Mouse (Mus musculus) lung, embryonic 16.5 days (tissue): ENCODE measurements around the gene Oxct2b. TPM values are rescaled to one million over a fixed set of nuclear protein-coding genes. Genes with fewer than 3 reads are reported as not detected.
"Not testable (repeated sequence)": the region's sequence is repeated elsewhere in the genome, so short reads cannot be mapped to it uniquely, and the experiment has no call there.

Experiments
- ATAC-seq: fragments of 200-750 bp; cut with Nextera tagmentation; 2 replicates; pipeline ENCODE4 v1.8.0; 2017; ENCODE audit warnings: low read depth, mild to moderate bottlenecking, moderate library complexity
- H3K27ac ChIP-seq: fragments of 300-500 bp; sonication (generic); 2 replicates; pipeline ENCODE4 v1.5.1; 2014; ENCODE audit warnings: mild to moderate bottlenecking, control low read depth, low read length
- H3K27me3 ChIP-seq: fragments of 300-500 bp; sonication (generic); 2 replicates; pipeline ENCODE4 v1.6.1; 2014; ENCODE audit warnings: low read depth, low read length, mixed read lengths; ENCODE audit not compliant: control insufficient read depth, insufficient read depth
- H3K36me3 ChIP-seq: fragments of 300-500 bp; sonication (generic); 2 replicates; pipeline ENCODE4 v1.6.1; 2014; ENCODE audit warnings: low read length; ENCODE audit not compliant: control insufficient read depth, insufficient read depth
- H3K4me1 ChIP-seq: fragments of 300-500 bp; sonication (generic); replicated peaks from 2 replicates; pipeline ENCODE4 v1.6.1; 2014; ENCODE audit warnings: low read length, mixed read lengths; ENCODE audit not compliant: control insufficient read depth, insufficient read depth
- H3K4me2 ChIP-seq: fragments of 300-500 bp; sonication (generic); 2 replicates; pipeline ENCODE4 v1.6.1; 2014; ENCODE audit warnings: low read depth, low read length, control low read depth
- H3K4me3 ChIP-seq: fragments of 300-500 bp; sonication (generic); 2 replicates; pipeline ENCODE4 v1.5.1; 2014; ENCODE audit warnings: mild to moderate bottlenecking, low read length, control low read depth
- H3K9ac ChIP-seq: fragments of 300-500 bp; sonication (generic); 2 replicates; pipeline ENCODE4 v1.6.1; 2014; ENCODE audit warnings: low read length, control low read depth
- H3K9me3 ChIP-seq: fragments of 300-500 bp; sonication (generic); 2 replicates; pipeline ENCODE4 v1.6.1; 2016; ENCODE audit warnings: low read length; ENCODE audit not compliant: control insufficient read depth
- WGBS: fragments of 180-500 bp; shearing (Covaris S2); extraction: QIAGEN DNeasy Blood & Tissue Kit; methylation state at CpG from one replicate; pipeline ENCODE4 v1.1.7; 2014; 5-methylcytosine and 5-hydroxymethylcytosine counted together
- polyA plus RNA-seq: library from polyadenylated mRNA; unstranded; fragments of >200 nt; fragmentation: Nextera tagmentation; extraction: Ambion mirVana; gene quantifications from 2 replicates; pipeline ENCODE4 v1.2.1, GENCODE M21; 2015

Oxct2b gene
- polyA plus RNA-seq, 1 experiment from 2014 or later, result not detected

- no peak overlapping the region for H3K27ac ChIP-seq
- peaks cover 11% of the 10 kb centered on the region for H3K27me3 ChIP-seq
- H3K4me2 ChIP-seq, result no peak overlapping the region
- WGBS, result 84% methylated on average over 4 of the region's 4 CpGs
- H3K9ac ChIP-seq, result no peak overlapping the region
- H3K4me1 ChIP-seq, result no peaks in the 10 kb centered on the region
- no peak overlapping the region for H3K4me3 ChIP-seq
- H3K36me3 ChIP-seq, result no peaks in the 10 kb centered on the region
- no peak for ATAC-seq
- no peaks in the 10 kb centered on the region for H3K9me3 ChIP-seq
Observed at GRCm38 (mm10) chr4:123110751-123111150, 5.3 kb upstream of the Oxct2b start.

DNA sequence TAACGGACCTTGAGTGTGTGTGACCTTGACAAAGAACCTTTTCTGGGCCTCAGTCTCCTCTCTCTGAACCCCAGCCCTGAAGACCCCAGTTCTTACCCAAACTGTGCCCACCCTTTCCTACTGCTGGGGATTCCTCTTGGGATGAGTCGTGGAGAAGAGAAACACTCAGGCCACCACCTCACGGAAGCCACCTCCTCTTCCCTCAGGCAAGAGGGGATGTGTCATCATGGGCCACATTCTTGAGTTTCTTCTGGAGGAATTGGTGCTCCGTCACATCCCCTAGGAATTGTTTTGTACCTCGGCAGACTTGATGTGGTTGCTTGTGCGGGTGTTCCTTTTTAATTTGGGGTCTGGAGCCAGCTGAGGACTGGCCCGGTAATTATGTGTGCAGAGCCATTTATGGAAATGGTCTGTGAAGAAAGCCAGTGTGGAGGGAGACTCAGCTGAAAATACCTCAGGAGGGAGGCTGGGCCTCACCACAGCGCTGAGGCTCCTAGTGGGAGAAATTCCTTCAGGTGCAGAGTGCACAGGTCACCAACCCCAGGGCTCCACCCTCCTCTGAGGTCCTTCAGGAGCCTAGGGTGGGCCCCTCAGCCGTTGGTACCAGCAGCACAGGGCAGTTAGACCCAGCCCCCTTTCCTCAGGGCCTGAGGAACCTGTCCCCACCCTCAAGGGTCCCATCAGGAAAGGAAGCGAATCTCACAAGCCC is 4.6 kb upstream of the Oxct2b start:
- H3K4me3 ChIP-seq, H3K27ac ChIP-seq, H3K9ac ChIP-seq, H3K4me1 ChIP-seq, ATAC-seq, H3K4me2 ChIP-seq, H3K9me3 ChIP-seq, H3K27me3 ChIP-seq, H3K36me3 ChIP-seq: not testable (repeated sequence)
- 66% methylated on average over 10 of the region's 10 CpGs for WGBS

DNA sequence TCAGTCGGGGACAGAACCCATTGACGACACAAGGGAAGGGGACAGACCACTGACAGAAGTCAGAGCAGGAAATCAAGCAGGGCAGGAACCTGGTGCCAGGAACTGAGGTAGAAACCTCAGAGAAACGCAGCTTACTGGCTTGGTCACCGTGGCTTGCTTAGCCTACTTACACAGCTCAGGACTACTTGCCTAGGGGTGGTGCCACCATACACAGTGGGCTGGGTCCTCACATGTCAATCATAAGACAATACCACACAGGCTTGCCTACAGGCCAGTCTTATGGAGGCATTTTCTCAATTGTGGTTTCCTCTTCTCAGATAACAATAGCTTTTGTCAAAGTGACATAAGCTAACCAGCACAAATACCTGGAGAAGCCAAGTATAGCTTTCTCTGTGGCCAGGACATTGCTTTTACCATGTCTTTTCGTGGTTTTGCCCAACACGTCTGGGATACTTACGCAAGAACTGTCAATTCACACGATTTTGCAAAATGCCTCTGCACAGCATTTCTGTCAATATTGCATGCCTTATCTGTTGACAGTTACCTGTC is 3.8 kb upstream of the Oxct2b start:
- Histone ChIP-seq H3K4me3 (no peak overlapping the region), H3K9ac (no peak overlapping the region), H3K27ac (no peak overlapping the region), H3K4me1 (no peaks in the 10 kb centered on the region), H3K27me3 (peaks cover 11% of the 10 kb centered on the region), H3K9me3 (no peaks in the 10 kb centered on the region), H3K36me3 (no peaks in the 10 kb centered on the region), H3K4me2 (no peak overlapping the region)
- no peak for ATAC-seq
- WGBS, result 67% methylated on average over 8 of the region's 8 CpGs

DNA sequence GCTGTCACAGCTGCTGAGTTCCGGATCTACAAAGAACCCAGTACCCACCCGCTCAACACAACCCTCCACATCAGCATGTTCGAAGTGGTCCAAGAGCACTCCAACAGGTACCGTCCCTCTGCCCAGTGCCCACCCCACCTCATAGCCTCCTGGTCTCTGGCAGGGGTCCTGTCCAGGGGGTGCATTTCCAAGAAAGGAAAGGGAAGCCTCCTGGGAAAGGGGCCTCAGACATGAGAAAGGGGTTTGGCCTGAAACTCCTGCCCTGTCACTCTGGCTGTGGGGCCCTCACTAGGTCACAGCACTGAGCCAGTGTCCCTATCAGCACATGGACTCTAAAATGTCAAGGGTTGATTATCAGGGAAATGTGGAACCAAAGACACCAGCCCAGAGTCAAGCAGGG is 1.4 kb upstream of the Oxct2b start:
- not testable (repeated sequence) for H3K4me1 ChIP-seq, H3K9me3 ChIP-seq, H3K36me3 ChIP-seq, H3K27ac ChIP-seq, H3K9ac ChIP-seq, H3K4me2 ChIP-seq, ATAC-seq, H3K4me3 ChIP-seq
- H3K27me3 ChIP-seq, result peaks cover 15% of the 10 kb centered on the region
- 88% methylated on average over 4 of the region's 4 CpGs for WGBS

DNA sequence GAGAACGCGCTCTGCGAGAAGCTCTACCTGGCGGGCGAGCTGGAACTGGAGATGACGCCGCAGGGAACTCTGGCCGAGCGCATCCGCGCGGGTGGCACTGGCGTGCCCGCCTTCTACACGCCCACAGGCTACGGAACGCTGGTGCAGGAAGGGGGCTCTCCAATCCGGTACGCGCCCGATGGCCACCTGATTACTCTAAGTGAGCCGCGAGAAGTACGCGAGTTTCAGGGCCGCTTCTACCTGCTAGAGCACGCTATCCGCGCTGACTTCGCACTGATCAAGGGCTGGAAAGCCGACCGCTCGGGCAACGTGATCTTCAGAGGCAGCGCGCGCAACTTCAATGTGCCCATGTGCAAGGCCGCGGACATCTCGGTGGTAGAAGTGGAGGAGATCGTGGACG is 574 bp downstream of the Oxct2b start:
- Histone ChIP-seq H3K4me2 (peak overlapping the region; percentile 52; the same call in 1 of the 2 replicates), H3K27me3 (peaks cover 15% of the 10 kb centered on the region)
- 0 out of 2 replicates have a peak, but pooled peaks have one; percentile 31 for ATAC-seq
- not testable (repeated sequence) for H3K4me1 ChIP-seq, H3K36me3 ChIP-seq, H3K4me3 ChIP-seq, H3K27ac ChIP-seq, H3K9me3 ChIP-seq, H3K9ac ChIP-seq
- 11% methylated on average over 28 of the region's 42 CpGs for WGBS

DNA sequence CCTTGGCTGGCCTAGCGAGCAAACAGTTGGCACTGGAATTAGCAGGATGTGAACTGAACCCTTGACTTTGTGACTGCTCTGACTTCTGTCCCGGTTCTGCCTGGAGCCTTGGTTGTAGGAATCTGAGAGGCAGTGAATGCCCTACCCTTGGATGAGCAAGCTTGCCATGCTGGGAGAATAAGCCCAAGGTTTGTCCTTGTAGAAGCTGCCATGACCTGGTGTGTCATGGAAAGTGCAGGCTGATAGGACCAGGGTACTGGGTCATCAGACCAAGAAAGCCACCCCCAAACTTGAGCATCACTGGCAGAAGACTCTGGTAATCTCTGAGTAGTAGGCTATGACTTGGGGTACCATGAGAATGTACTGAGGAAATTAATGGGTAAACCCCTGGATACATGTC is 5.2 kb downstream of the Oxct2b start:
- no peaks in the 10 kb centered on the region for H3K4me1 ChIP-seq
- WGBS, result 68% methylated on average over 2 of the region's 2 CpGs

DNA sequence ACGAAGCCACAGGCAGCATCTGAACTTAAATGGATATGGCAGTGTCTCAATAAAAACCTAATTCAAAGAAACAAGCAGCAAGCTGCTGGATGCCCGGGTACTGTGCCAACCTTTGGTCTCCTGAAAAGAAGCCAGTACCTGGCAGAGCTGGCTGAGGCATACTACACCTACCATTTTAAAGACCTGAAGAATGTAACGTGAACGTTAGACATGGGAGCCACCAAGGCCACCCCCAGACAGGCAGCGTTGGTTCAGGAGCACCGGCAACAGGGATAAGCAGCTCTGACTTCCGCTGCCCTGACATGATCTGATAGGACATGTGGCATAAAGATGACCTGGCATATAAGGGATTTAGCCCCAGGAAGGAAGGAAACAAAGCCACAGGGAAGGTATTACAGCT is 10.6 kb downstream of the Oxct2b start:
- Histone ChIP-seq H3K4me3 (no peak overlapping the region), H3K27me3 (no peaks in the 10 kb centered on the region), H3K9me3 (no peaks in the 10 kb centered on the region), H3K4me1 (no peaks in the 10 kb centered on the region), H3K4me2 (no peak overlapping the region), H3K27ac (no peak overlapping the region), H3K9ac (no peak overlapping the region), H3K36me3 (peaks cover 36% of the 10 kb centered on the region)
- 94% methylated on average over 7 of the region's 7 CpGs for WGBS
- no peak for ATAC-seq

More for the DNA sequence above, 5.2 kb downstream of the Oxct2b start:
- peaks cover 10% of the 10 kb centered on the region for H3K36me3 ChIP-seq
- H3K4me2 ChIP-seq, result no peak overlapping the region
- H3K27me3 ChIP-seq, result peaks cover 9% of the 10 kb centered on the region
- no peak overlapping the region for H3K9ac ChIP-seq
- no peak overlapping the region for H3K27ac ChIP-seq
- no peaks in the 10 kb centered on the region for H3K9me3 ChIP-seq
- no peak for ATAC-seq
- H3K4me3 ChIP-seq, result no peak overlapping the region

- peaks cover 38% of the 10 kb centered on the region for H3K36me3 ChIP-seq
Observed at GRCm38 (mm10) chr4:123127051-123127450, 11.0 kb downstream of the Oxct2b start.

DNA sequence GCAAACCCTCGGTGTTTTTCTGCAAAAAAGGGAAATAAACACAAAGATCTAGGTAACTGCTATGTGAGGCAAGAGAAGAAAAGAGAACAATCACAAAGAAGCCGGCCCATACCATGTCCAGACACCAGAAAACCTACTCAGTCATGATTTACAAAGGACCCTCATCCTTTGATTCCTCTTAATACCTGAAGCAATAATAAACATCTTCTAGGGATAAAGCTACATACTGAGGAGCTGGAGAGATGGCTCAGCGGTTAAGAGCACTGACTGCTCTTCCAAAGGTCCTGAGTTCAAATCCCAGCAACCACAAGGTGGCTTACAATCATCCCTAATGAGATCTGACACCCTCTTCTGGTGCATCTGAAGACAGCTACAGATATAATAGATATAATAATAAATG is 21.5 kb downstream of the Oxct2b start:
- 81% methylated on average over 3 of the region's 3 CpGs for WGBS
- peaks cover 11% of the 10 kb centered on the region for H3K4me1 ChIP-seq
- H3K4me2 ChIP-seq, result no peak overlapping the region
- no peak for ATAC-seq
- no peaks in the 10 kb centered on the region for H3K9me3 ChIP-seq
- H3K36me3 ChIP-seq, result peaks cover 17% of the 10 kb centered on the region; the same call in 1 of the 2 replicates
- H3K27me3 ChIP-seq, result no peaks in the 10 kb centered on the region
- H3K4me3 ChIP-seq, result no peak overlapping the region
- H3K27ac ChIP-seq, result no peak overlapping the region
- H3K9ac ChIP-seq, result no peak overlapping the region

More at GRCm38 (mm10) chr4:123127051-123127450, 11.0 kb downstream of the Oxct2b start:
- no peak for ATAC-seq
- H3K4me3 ChIP-seq, result no peak overlapping the region
- H3K27me3 ChIP-seq, result no peaks in the 10 kb centered on the region
- H3K4me1 ChIP-seq, result no peaks in the 10 kb centered on the region
- H3K9me3 ChIP-seq, result no peaks in the 10 kb centered on the region
- no peak overlapping the region for H3K9ac ChIP-seq
- no peak overlapping the region for H3K4me2 ChIP-seq
- 83% methylated on average over 4 of the region's 4 CpGs for WGBS
- H3K27ac ChIP-seq, result no peak overlapping the region
